Mouse (Mus musculus): ENCODE measurements around the gene St8sia1. TPM values are rescaled to one million over a fixed set of nuclear protein-coding genes. Genes with fewer than 3 reads are reported as not detected.
"Not testable (repeated sequence)": the region's sequence is repeated elsewhere in the genome, so short reads cannot be mapped to it uniquely, and the experiment has no call there.

The St8sia1 gene
- polyA plus RNA-seq, 1 experiment from 2014 or later = 0.11 TPM

GRCm38 (mm10) chr6:142989495-142989894 lies 25.2 kb upstream of the St8sia1 start:
- Histone ChIP-seq H3K36me3 (ENCODE audit: inconsistent target) (no peaks in the 10 kb centered on the region), H3K79me2 (ENCODE audit: inconsistent target) (no peaks in the 10 kb centered on the region), H3K27ac (no peak overlapping the region), H3K4me3 (ENCODE audit: inconsistent target) (no peak overlapping the region)
- whole genome bisulfite sequencing (ENCODE audit: missing documents) = 53% methylated on average over 13 of the region's 13 CpGs

GRCm38 (mm10) chr6:142988753-142989152 lies 24.5 kb upstream of the St8sia1 start:
- Histone ChIP-seq H3K4me3 (ENCODE audit: inconsistent target) (no peak overlapping the region), H3K36me3 (ENCODE audit: inconsistent target) (no peaks in the 10 kb centered on the region), H3K27ac (no peak overlapping the region), H3K79me2 (ENCODE audit: inconsistent target) (no peaks in the 10 kb centered on the region)
- WGBS (ENCODE audit: missing documents) = 24% methylated on average over 10 of the region's 10 CpGs

GRCm38 (mm10) chr6:142988231-142988630 lies 24.0 kb upstream of the St8sia1 start:
- 75% methylated on average over 6 of the region's 6 CpGs for WGBS (ENCODE audit: missing documents)
- no peak overlapping the region for H3K4me3 ChIP-seq (ENCODE audit: inconsistent target)
- no peak overlapping the region for H3K27ac ChIP-seq
- no peaks in the 10 kb centered on the region for H3K79me2 ChIP-seq (ENCODE audit: inconsistent target)
- no peaks in the 10 kb centered on the region for H3K36me3 ChIP-seq (ENCODE audit: inconsistent target)

- H3K36me3 ChIP-seq (ENCODE audit: inconsistent target) = no peaks in the 10 kb centered on the region
- no peak overlapping the region for H3K4me3 ChIP-seq (ENCODE audit: inconsistent target)
- no peak overlapping the region for H3K27ac ChIP-seq
- 86% methylated on average over 6 of the region's 6 CpGs for WGBS (ENCODE audit: missing documents)
- no peaks in the 10 kb centered on the region for H3K79me2 ChIP-seq (ENCODE audit: inconsistent target)
These were observed 23.4 kb upstream of the St8sia1 start for GRCm38 (mm10) chr6:142987616-142988015.

- not testable (repeated sequence) for H3K4me3 ChIP-seq (ENCODE audit: inconsistent target); H3K79me2 ChIP-seq (ENCODE audit: inconsistent target); H3K27ac ChIP-seq; H3K36me3 ChIP-seq (ENCODE audit: inconsistent target)
- WGBS (ENCODE audit: missing documents) = 94% methylated on average over 9 of the region's 9 CpGs
These were observed 22.5 kb upstream of the St8sia1 start for GRCm38 (mm10) chr6:142986706-142987105.

GRCm38 (mm10) chr6:142985561-142986238 lies 21.4 kb upstream of the St8sia1 start:
- H3K4me3 ChIP-seq (ENCODE audit: inconsistent target); H3K36me3 ChIP-seq (ENCODE audit: inconsistent target); H3K27ac ChIP-seq; H3K79me2 ChIP-seq (ENCODE audit: inconsistent target): not testable (repeated sequence)
- WGBS (ENCODE audit: missing documents) = 88% methylated on average over 6 of the region's 9 CpGs

GRCm38 (mm10) chr6:142979665-142980660 lies 15.7 kb upstream of the St8sia1 start:
- no peaks in the 10 kb centered on the region for H3K79me2 ChIP-seq (ENCODE audit: inconsistent target)
- H3K4me3 ChIP-seq (ENCODE audit: inconsistent target) = no peak overlapping the region
- no peak overlapping the region for H3K27ac ChIP-seq
- H3K36me3 ChIP-seq (ENCODE audit: inconsistent target) = no peaks in the 10 kb centered on the region
- WGBS (ENCODE audit: missing documents) = 55% methylated on average over 5 of the region's 6 CpGs

GRCm38 (mm10) chr6:142977221-142977620 lies 13.0 kb upstream of the St8sia1 start:
- H3K79me2 ChIP-seq (ENCODE audit: inconsistent target) = no peaks in the 10 kb centered on the region
- H3K36me3 ChIP-seq (ENCODE audit: inconsistent target) = no peaks in the 10 kb centered on the region
- WGBS (ENCODE audit: missing documents) = 73% methylated on average over 1 of the region's 1 CpGs
- H3K27ac ChIP-seq = no peak overlapping the region
- no peak overlapping the region for H3K4me3 ChIP-seq (ENCODE audit: inconsistent target)

- 92% methylated on average over 7 of the region's 7 CpGs for WGBS (ENCODE audit: missing documents)
- Histone ChIP-seq H3K27ac (no peak overlapping the region), H3K36me3 (ENCODE audit: inconsistent target) (no peaks in the 10 kb centered on the region), H3K79me2 (ENCODE audit: inconsistent target) (no peaks in the 10 kb centered on the region), H3K4me3 (ENCODE audit: inconsistent target) (no peak overlapping the region)
These were observed 9.0 kb upstream of the St8sia1 start for GRCm38 (mm10) chr6:142973289-142973688.

GRCm38 (mm10) chr6:142972205-142972604 lies 8.0 kb upstream of the St8sia1 start:
- H3K4me3 ChIP-seq (ENCODE audit: inconsistent target) = no peak overlapping the region
- no peaks in the 10 kb centered on the region for H3K79me2 ChIP-seq (ENCODE audit: inconsistent target)
- H3K36me3 ChIP-seq (ENCODE audit: inconsistent target) = no peaks in the 10 kb centered on the region
- WGBS (ENCODE audit: missing documents) = 65% methylated on average over 2 of the region's 2 CpGs
- no peak overlapping the region for H3K27ac ChIP-seq

- H3K27ac ChIP-seq = no peak overlapping the region
- 43% methylated on average over 1 of the region's 1 CpGs for WGBS (ENCODE audit: missing documents)
- no peaks in the 10 kb centered on the region for H3K79me2 ChIP-seq (ENCODE audit: inconsistent target)
- H3K36me3 ChIP-seq (ENCODE audit: inconsistent target) = no peaks in the 10 kb centered on the region
- H3K4me3 ChIP-seq (ENCODE audit: inconsistent target) = no peak overlapping the region
These were observed 3.2 kb upstream of the St8sia1 start for GRCm38 (mm10) chr6:142967407-142967806.

GRCm38 (mm10) chr6:142964531-142965385 lies 506 bp upstream of the St8sia1 start:
- Histone ChIP-seq H3K27ac (no peak overlapping the region), H3K36me3 (ENCODE audit: inconsistent target) (no peaks in the 10 kb centered on the region), H3K4me3 (ENCODE audit: inconsistent target) (peak overlapping the region; percentile 8), H3K79me2 (ENCODE audit: inconsistent target) (no peaks in the 10 kb centered on the region)
- WGBS (ENCODE audit: missing documents) = under 1% methylated on average over 32 of the region's 39 CpGs

GRCm38 (mm10) chr6:142963480-142964075 lies 674 bp downstream of the St8sia1 start:
- Histone ChIP-seq H3K4me3 (ENCODE audit: inconsistent target) (no peak overlapping the region), H3K79me2 (ENCODE audit: inconsistent target) (no peaks in the 10 kb centered on the region), H3K27ac (no peak overlapping the region), H3K36me3 (ENCODE audit: inconsistent target) (no peaks in the 10 kb centered on the region)
- 41% methylated on average over 30 of the region's 30 CpGs for WGBS (ENCODE audit: missing documents)

GRCm38 (mm10) chr6:142962881-142963280 lies 1.4 kb downstream of the St8sia1 start:
- H3K36me3 ChIP-seq (ENCODE audit: inconsistent target) = no peaks in the 10 kb centered on the region
- H3K27ac ChIP-seq = no peak overlapping the region
- H3K79me2 ChIP-seq (ENCODE audit: inconsistent target) = no peaks in the 10 kb centered on the region
- H3K4me3 ChIP-seq (ENCODE audit: inconsistent target) = no peak overlapping the region
- 94% methylated on average over 14 of the region's 14 CpGs for WGBS (ENCODE audit: missing documents)
